Mouse (Mus musculus) naive thymus-derived CD4-positive, alpha-beta T cell, adult 5 months (primary cell): ENCODE results near the gene Pik3cb. TPM values are rescaled to one million over a fixed set of nuclear protein-coding genes. Genes with fewer than 3 reads are reported as not detected.

Experiments used
- polyA plus RNA-seq: library from polyadenylated mRNA; unstranded; fragments of 100-300 nt; shearing (Covaris generic); gene quantifications from one replicate; pipeline ENCODE4 v1.2.1, GENCODE M21; 2017

The Pik3cb gene
- polyA plus RNA-seq: 13.8 TPM

GRCm38 (mm10) chr9:99140063-99140882 is at the start of gene Pik3cb:
TSS of gene Pik3cb (minus strand) at chr9:99140621.

GRCm38 (mm10) chr9:99035575-99035974 is 104.8 kb downstream of the Pik3cb start, which contains the start of gene Gm1123:
TSS of gene Gm1123 (minus strand) at chr9:99035715.

Other genes with a start within 250 kb of the Pik3cb start
- not detected for gene 7420426K07Rik, start 237.5 kb downstream of the Pik3cb start, polyA plus RNA-seq
- not detected for gene Foxl2, start 185.3 kb downstream of the Pik3cb start, polyA plus RNA-seq
- 51.2 TPM for gene Faim, start 154.2 kb downstream of the Pik3cb start, polyA plus RNA-seq
- gene Gm1123, start 104.9 kb downstream of the Pik3cb start, polyA plus RNA-seq: 0.37 TPM
- not detected for gene Faiml, start 96.6 kb upstream of the Pik3cb start, polyA plus RNA-seq
- gene Cep70, start 102.7 kb upstream of the Pik3cb start, polyA plus RNA-seq: 13.6 TPM
- not detected for gene Esyt3, start 217.9 kb upstream of the Pik3cb start, polyA plus RNA-seq